Mouse (Mus musculus): ENCODE data around the gene Skap1.

- no peak for TF ChIP-seq CTCF (conservative IDR thresholded peaks at IDR 0.05; ENCODE audit: low read length)
- no peak for TF ChIP-seq POU5F1 (IDR thresholded peaks at IDR 0.05; ENCODE audit: borderline replicate concordance, low read length)
These were observed 16.5 kb upstream of the Skap1 start for GRCm38 (mm10) chr11:96447931-96448330.

All from E14TG2a.4 (cell line).